Mouse (Mus musculus): ENCODE results near the gene Pnma1. TPM values are rescaled to one million over a fixed set of nuclear protein-coding genes. Genes with fewer than 3 reads are reported as not detected.

Gene Pnma1
- polyA plus RNA-seq, 1 experiment: 2.8 TPM

DNA sequence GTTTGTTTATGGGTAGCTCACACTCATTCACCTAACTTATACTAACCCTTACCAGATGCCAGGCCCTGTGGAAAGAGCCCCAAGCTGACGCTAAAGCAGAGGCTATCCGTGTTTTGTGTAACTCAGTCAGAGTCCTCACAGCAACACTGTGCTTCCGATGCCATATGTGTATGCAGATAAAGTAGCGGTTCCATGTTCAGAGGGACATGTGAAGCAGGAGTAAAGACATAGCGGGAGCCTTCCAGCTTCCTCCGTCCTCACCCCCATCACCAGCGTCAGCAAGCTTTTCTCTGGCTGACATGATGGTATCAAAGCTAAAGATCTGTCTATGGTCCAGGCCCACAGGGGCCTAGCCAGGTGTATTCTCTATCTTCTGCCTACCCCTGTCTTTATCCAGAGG is 42.9 kb upstream of the Pnma1 start:
- H3K27ac ChIP-seq (ENCODE audit: control insufficient read depth, insufficient read depth, low read depth, low read length, poor library complexity): no peak overlapping the region
- no peak for TF ChIP-seq CTCF (IDR thresholded peaks at IDR 0.05; ENCODE audit: control insufficient read depth, insufficient read depth, low read length)
- no peak for TF ChIP-seq POLR2A (IDR thresholded peaks at IDR 0.05; ENCODE audit: borderline replicate concordance, control insufficient read depth, low read depth, low read length)
- H3K4me1 ChIP-seq (ENCODE audit: control insufficient read depth, insufficient read depth, low read length): peaks cover 13% of the 10 kb centered on the region
- WGBS: 70% methylated on average over 7 of the region's 7 CpGs
- H3K4me3 ChIP-seq (replicated peaks; ENCODE audit: control insufficient read depth, low read depth, low read length): no peak overlapping the region

DNA sequence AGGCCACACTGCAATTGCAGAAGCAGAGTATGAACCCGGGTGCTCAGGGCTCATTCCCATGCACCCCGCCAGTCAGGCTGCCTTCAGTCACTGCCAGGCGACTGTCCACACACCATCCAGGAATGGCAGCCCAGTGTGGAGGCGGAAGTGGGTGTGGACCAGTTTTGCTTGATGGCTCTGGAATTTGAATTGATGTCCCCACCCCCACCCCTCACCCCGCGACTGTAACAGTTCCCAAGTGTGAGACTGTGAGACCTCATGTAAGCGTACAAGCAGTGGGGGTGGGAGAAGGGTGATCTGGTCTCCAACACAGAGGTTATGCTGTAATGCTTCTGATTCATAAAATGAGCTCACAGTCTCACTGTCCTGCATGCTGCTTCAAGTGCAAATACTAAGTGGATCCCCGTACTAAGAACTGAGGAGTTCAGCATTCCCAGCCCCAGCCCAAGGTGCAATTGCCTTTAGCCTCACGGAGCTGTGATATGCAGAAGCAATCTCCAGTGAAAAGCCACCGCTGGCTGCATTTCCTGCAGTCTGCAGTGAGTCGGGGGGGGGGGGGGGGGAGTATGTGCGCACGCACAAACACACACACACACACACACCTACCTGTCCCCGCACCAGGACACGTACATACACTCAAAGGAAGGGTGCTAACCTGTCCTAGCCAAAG is 42.0 kb upstream of the Pnma1 start:
- no peak for TF ChIP-seq CTCF (IDR thresholded peaks at IDR 0.05; ENCODE audit: control insufficient read depth, insufficient read depth, low read length)
- no peak for TF ChIP-seq POLR2A (IDR thresholded peaks at IDR 0.05; ENCODE audit: borderline replicate concordance, control insufficient read depth, low read depth, low read length)
- Histone ChIP-seq H3K4me3 (replicated peaks; ENCODE audit: control insufficient read depth, low read depth, low read length) (no peak overlapping the region), H3K4me1 (ENCODE audit: control insufficient read depth, insufficient read depth, low read length) (peaks cover 13% of the 10 kb centered on the region), H3K27ac (ENCODE audit: control insufficient read depth, insufficient read depth, low read depth, low read length, poor library complexity) (no peak overlapping the region)
- WGBS: 58% methylated on average over 15 of the region's 15 CpGs

DNA sequence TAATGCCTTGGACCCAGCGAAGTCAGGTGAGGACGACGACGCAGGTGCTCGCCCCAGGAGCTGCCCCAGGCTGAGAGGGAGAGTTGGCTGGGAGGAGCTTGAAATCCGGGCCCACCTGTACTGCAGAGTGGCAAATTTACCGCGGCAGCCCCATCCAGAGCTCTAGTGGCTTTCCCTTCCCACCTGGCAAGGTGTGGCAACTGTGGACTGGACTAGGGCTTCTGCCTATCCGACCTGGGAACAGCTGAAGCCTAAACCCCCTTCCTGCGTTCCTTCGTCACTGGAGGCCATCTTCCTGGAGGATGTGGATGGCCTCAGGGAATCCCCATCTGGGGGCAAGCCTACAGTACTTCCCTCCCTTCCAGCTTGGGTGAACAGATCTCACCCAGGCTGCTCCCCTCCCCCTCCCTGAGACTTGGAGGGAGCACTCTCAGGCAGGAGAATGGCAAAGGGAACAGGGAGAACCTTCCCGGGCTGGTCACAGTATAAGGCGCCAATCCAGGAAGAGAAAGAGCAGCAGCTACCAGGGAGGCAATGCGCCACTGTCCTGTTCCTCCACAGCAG is 40.7 kb upstream of the Pnma1 start:
- 72% methylated on average over 14 of the region's 14 CpGs for WGBS
- peaks cover 10% of the 10 kb centered on the region for H3K4me1 ChIP-seq (ENCODE audit: control insufficient read depth, insufficient read depth, low read length)

GRCm38 (mm10) chr12:84187752-84188601 is 39.7 kb upstream of the Pnma1 start:
- 35% methylated on average over 15 of the region's 15 CpGs for WGBS
- Histone ChIP-seq H3K27ac (ENCODE audit: control insufficient read depth, insufficient read depth, low read depth, low read length, poor library complexity) (peak overlapping the region; percentile 39), H3K4me1 (ENCODE audit: control insufficient read depth, insufficient read depth, low read length) (peaks cover 10% of the 10 kb centered on the region), H3K4me3 (replicated peaks; ENCODE audit: control insufficient read depth, low read depth, low read length) (no peak overlapping the region)
- TF ChIP-seq CTCF (IDR thresholded peaks at IDR 0.05; ENCODE audit: control insufficient read depth, insufficient read depth, low read length): no peak
- TF ChIP-seq POLR2A (IDR thresholded peaks at IDR 0.05; ENCODE audit: borderline replicate concordance, control insufficient read depth, low read depth, low read length): no peak

More for the DNA sequence above, 40.7 kb upstream of the Pnma1 start:
- Histone ChIP-seq H3K4me3 (replicated peaks; ENCODE audit: control insufficient read depth, low read depth, low read length) (no peak overlapping the region), H3K27ac (ENCODE audit: control insufficient read depth, insufficient read depth, low read depth, low read length, poor library complexity) (peak overlapping the region; percentile 5; the same call in 1 of the 2 replicates)
- TF ChIP-seq CTCF (IDR thresholded peaks at IDR 0.05; ENCODE audit: control insufficient read depth, insufficient read depth, low read length) (no peak), POLR2A (IDR thresholded peaks at IDR 0.05; ENCODE audit: borderline replicate concordance, control insufficient read depth, low read depth, low read length) (no peak)

- WGBS: 71% methylated on average over 5 of the region's 5 CpGs
- peaks cover 10% of the 10 kb centered on the region for H3K4me1 ChIP-seq (ENCODE audit: control insufficient read depth, insufficient read depth, low read length)
- no peak for TF ChIP-seq CTCF (IDR thresholded peaks at IDR 0.05; ENCODE audit: control insufficient read depth, insufficient read depth, low read length)
- TF ChIP-seq POLR2A (IDR thresholded peaks at IDR 0.05; ENCODE audit: borderline replicate concordance, control insufficient read depth, low read depth, low read length): no peak
- no peak overlapping the region for H3K4me3 ChIP-seq (replicated peaks; ENCODE audit: control insufficient read depth, low read depth, low read length)
- no peak overlapping the region for H3K27ac ChIP-seq (ENCODE audit: control insufficient read depth, insufficient read depth, low read depth, low read length, poor library complexity)
Observed at GRCm38 (mm10) chr12:84186950-84187349, 38.7 kb upstream of the Pnma1 start.

DNA sequence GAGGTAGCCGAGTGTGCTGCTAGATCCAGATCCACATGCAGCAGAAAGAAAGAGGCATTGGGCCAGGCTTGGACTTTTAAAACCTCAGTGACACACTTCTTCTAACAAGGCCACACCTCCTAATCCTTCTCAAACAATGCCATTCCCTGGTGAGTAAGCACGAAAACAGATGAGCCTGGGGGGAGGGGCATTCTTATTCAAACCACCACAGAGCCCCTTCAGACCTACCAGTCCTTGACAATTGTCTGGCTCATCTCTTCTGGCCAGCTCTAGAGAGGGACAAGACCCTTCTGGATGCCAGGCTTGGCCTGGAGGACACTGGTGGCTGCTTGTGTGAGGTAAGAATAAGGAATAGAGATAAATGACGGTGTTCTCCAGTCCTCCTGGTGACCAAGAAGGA is 38.2 kb upstream of the Pnma1 start:
- Histone ChIP-seq H3K4me1 (ENCODE audit: control insufficient read depth, insufficient read depth, low read length) (peaks cover 10% of the 10 kb centered on the region), H3K4me3 (replicated peaks; ENCODE audit: control insufficient read depth, low read depth, low read length) (no peak overlapping the region), H3K27ac (ENCODE audit: control insufficient read depth, insufficient read depth, low read depth, low read length, poor library complexity) (no peak overlapping the region)
- TF ChIP-seq CTCF (IDR thresholded peaks at IDR 0.05; ENCODE audit: control insufficient read depth, insufficient read depth, low read length) (no peak), POLR2A (IDR thresholded peaks at IDR 0.05; ENCODE audit: borderline replicate concordance, control insufficient read depth, low read depth, low read length) (no peak)
- 93% methylated on average over 3 of the region's 3 CpGs for WGBS

GRCm38 (mm10) chr12:84185547-84185946 is 37.3 kb upstream of the Pnma1 start:
- H3K4me3 ChIP-seq (replicated peaks; ENCODE audit: control insufficient read depth, low read depth, low read length): no peak overlapping the region
- TF ChIP-seq CTCF (IDR thresholded peaks at IDR 0.05; ENCODE audit: control insufficient read depth, insufficient read depth, low read length) (no peak), POLR2A (IDR thresholded peaks at IDR 0.05; ENCODE audit: borderline replicate concordance, control insufficient read depth, low read depth, low read length) (no peak)
- no peak overlapping the region for H3K27ac ChIP-seq (ENCODE audit: control insufficient read depth, insufficient read depth, low read depth, low read length, poor library complexity)
- WGBS: 73% methylated on average over 6 of the region's 6 CpGs
- peaks cover 17% of the 10 kb centered on the region for H3K4me1 ChIP-seq (ENCODE audit: control insufficient read depth, insufficient read depth, low read length)

- no peak overlapping the region for H3K4me3 ChIP-seq (replicated peaks; ENCODE audit: control insufficient read depth, low read depth, low read length)
- 85% methylated on average over 5 of the region's 5 CpGs for WGBS
- no peak overlapping the region for H3K27ac ChIP-seq (ENCODE audit: control insufficient read depth, insufficient read depth, low read depth, low read length, poor library complexity)
- TF ChIP-seq CTCF (IDR thresholded peaks at IDR 0.05; ENCODE audit: control insufficient read depth, insufficient read depth, low read length) (no peak), POLR2A (IDR thresholded peaks at IDR 0.05; ENCODE audit: borderline replicate concordance, control insufficient read depth, low read depth, low read length) (no peak)
- H3K4me1 ChIP-seq (ENCODE audit: control insufficient read depth, insufficient read depth, low read length): peaks cover 20% of the 10 kb centered on the region
Observed at GRCm38 (mm10) chr12:84184979-84185378, 36.7 kb upstream of the Pnma1 start.
